ENCODE assay signal across 11 mouse cellular contexts in genomic region chr7:112595226-112595850, GRCm38 (mm10).
A peak's percentile ranks its signal among the peaks of the same experiment; 100 is the strongest.
DNase-seq lines count a peak whose midpoint lies in the region; ATAC-seq and TF ChIP-seq lines count a peak whose summit lies in the region.
"Had no signal": no experiment of that assay in that cellular context is flagged by ENCODE, and none has a peak within 500 bp of the region (broad histone marks: within the 10 kb centered on the region; RNA-seq: fewer than 3 reads in every experiment).

No protein-coding gene starts in this region.

- ATAC-seq in lung, embryonic 14.5 days (ENCODE audit: insufficient read depth) = peak; percentile 22; the same call in 1 of the 2 replicates
- ATAC-seq in embryonic facial prominence, embryonic 13.5 days (ENCODE audit: insufficient number of reproducible peaks, insufficient read depth, low FRiP score, low TSS enrichment, low read depth) = no peak
- ATAC-seq in kidney, postnatal 0 days (replicated peaks; ENCODE audit: low FRiP score, low read depth) = no peak
- ATAC-seq in cerebellum, adult (ENCODE audit: insufficient number of reproducible peaks, low FRiP score, low TSS enrichment) = no peak
- ATAC-seq: liver, postnatal 0 days; Patski had no signal

- H3K9ac ChIP-seq in lung, embryonic 14.5 days = no peak overlapping the region
- H3K9ac ChIP-seq in embryonic facial prominence, embryonic 13.5 days = 0 out of 2 replicates have a peak overlapping the region, but pooled peaks have one; percentile 21
- H3K9ac ChIP-seq in kidney, postnatal 0 days (ENCODE audit: low read depth, low read length) = no peak overlapping the region
- H3K9ac ChIP-seq: embryonic facial prominence, embryonic 12.5 days; liver, postnatal 0 days had no signal

- H3K4me2 ChIP-seq in lung, embryonic 14.5 days = no peak overlapping the region
- H3K4me2 ChIP-seq in embryonic facial prominence, embryonic 13.5 days = no peak overlapping the region
- H3K4me2 ChIP-seq in kidney, postnatal 0 days (ENCODE audit: low read length) = no peak overlapping the region
- H3K4me2 ChIP-seq: embryonic facial prominence, embryonic 12.5 days had no signal

- no peak overlapping the region for H3K27ac ChIP-seq in lung, embryonic 14.5 days (ENCODE audit: low read depth)
- no peak overlapping the region for H3K27ac ChIP-seq in embryonic facial prominence, embryonic 13.5 days
- H3K27ac ChIP-seq in kidney, postnatal 0 days = no peak overlapping the region
- H3K27ac ChIP-seq: embryonic facial prominence, embryonic 12.5 days; heart, adult 2 months had no signal

- no peak for TF ChIP-seq CTCF in lung, embryonic 14.5 days (IDR thresholded peaks at IDR 0.05; ENCODE audit: low read depth)
- TF ChIP-seq CTCF in kidney, postnatal 0 days (IDR thresholded peaks at IDR 0.05; ENCODE audit: low read depth) = no peak

- H3K9me3 ChIP-seq in lung, embryonic 14.5 days (ENCODE audit: low read depth, low read length) = no peaks in the 10 kb centered on the region
- no peaks in the 10 kb centered on the region for H3K9me3 ChIP-seq in embryonic facial prominence, embryonic 13.5 days
- H3K9me3 ChIP-seq in kidney, postnatal 0 days (replicated peaks; ENCODE audit: low read length) = no peaks in the 10 kb centered on the region
- H3K9me3 ChIP-seq: embryonic facial prominence, embryonic 12.5 days had no signal

- H3K4me1 ChIP-seq in lung, embryonic 14.5 days (ENCODE audit: insufficient read depth) = peaks cover 5% of the 10 kb centered on the region; the same call in 1 of the 2 replicates
- H3K4me1 ChIP-seq in embryonic facial prominence, embryonic 13.5 days = peaks cover 31% of the 10 kb centered on the region
- H3K4me1 ChIP-seq in kidney, postnatal 0 days (replicated peaks; ENCODE audit: insufficient read depth, low read length) = no peaks in the 10 kb centered on the region

- H3K36me3 ChIP-seq in lung, embryonic 14.5 days (ENCODE audit: insufficient read depth) = no peaks in the 10 kb centered on the region
- no peaks in the 10 kb centered on the region for H3K36me3 ChIP-seq in embryonic facial prominence, embryonic 13.5 days
- no peaks in the 10 kb centered on the region for H3K36me3 ChIP-seq in kidney, postnatal 0 days (ENCODE audit: insufficient read depth, low read length)
- H3K36me3 ChIP-seq: embryonic facial prominence, embryonic 12.5 days had no signal

- no peaks in the 10 kb centered on the region for H3K27me3 ChIP-seq in lung, embryonic 14.5 days (ENCODE audit: insufficient read depth, low read length)
- H3K27me3 ChIP-seq in embryonic facial prominence, embryonic 13.5 days = no peaks in the 10 kb centered on the region
- no peaks in the 10 kb centered on the region for H3K27me3 ChIP-seq in kidney, postnatal 0 days (ENCODE audit: insufficient read depth, low read length)
- H3K27me3 ChIP-seq: embryonic facial prominence, embryonic 12.5 days; Patski had no signal

- no peak overlapping the region for H3K4me3 ChIP-seq in lung, embryonic 14.5 days (ENCODE audit: low read depth, low read length)
- H3K4me3 ChIP-seq in embryonic facial prominence, embryonic 13.5 days = no peak overlapping the region
- H3K4me3 ChIP-seq in kidney, postnatal 0 days (replicated peaks; ENCODE audit: low read depth, low read length) = no peak overlapping the region
- H3K4me3 ChIP-seq: embryonic facial prominence, embryonic 12.5 days; heart, adult 2 months had no signal

- WGBS in lung, embryonic 14.5 days = 40% methylated on average over 6 of the region's 6 CpGs
- 55% methylated on average over 6 of the region's 6 CpGs for WGBS in embryonic facial prominence, embryonic 13.5 days
- WGBS in kidney, postnatal 0 days = 45% methylated on average over 6 of the region's 6 CpGs

- peak; percentile 57 for DNase-seq in lung, embryonic 14.5 days
- DNase-seq in lung, postnatal 14 days = no peak
- DNase-seq in kidney, postnatal 0 days (ENCODE audit: low spot score) = peak; percentile 63
- peak; percentile 39 for DNase-seq in skeletal muscle tissue, adult 2 months (ENCODE audit: low read depth, low spot score)
- no peak for DNase-seq in left cerebral cortex, postnatal 4 days
- DNase-seq: liver, postnatal 0 days had no signal

- intact Hi-C loops in left cerebral cortex, postnatal 4 days (cut with DNase I) = no loop called here

Comparison
In these comparisons a context has a peak if more than half of its experiments do, and no peak if none do; other contexts are left out.
1. DNase-seq: peak in lung, embryonic 14.5 days (single experiment), kidney, postnatal 0 days (single experiment) and skeletal muscle tissue, adult 2 months (single experiment); none in lung, postnatal 14 days (single experiment) and left cerebral cortex, postnatal 4 days (single experiment).